Mouse (Mus musculus): ENCODE data around the gene Ccp110. TPM values are rescaled to one million over a fixed set of nuclear protein-coding genes. Genes with fewer than 3 reads are reported as not detected.

The Ccp110 gene
- polyA plus RNA-seq (2014; fragmentation: Illumina TruSeq; extraction: RNeasy Lipid Tissue Mini Kit (QIAGEN cat#74804)), result 34.5 TPM

DNA sequence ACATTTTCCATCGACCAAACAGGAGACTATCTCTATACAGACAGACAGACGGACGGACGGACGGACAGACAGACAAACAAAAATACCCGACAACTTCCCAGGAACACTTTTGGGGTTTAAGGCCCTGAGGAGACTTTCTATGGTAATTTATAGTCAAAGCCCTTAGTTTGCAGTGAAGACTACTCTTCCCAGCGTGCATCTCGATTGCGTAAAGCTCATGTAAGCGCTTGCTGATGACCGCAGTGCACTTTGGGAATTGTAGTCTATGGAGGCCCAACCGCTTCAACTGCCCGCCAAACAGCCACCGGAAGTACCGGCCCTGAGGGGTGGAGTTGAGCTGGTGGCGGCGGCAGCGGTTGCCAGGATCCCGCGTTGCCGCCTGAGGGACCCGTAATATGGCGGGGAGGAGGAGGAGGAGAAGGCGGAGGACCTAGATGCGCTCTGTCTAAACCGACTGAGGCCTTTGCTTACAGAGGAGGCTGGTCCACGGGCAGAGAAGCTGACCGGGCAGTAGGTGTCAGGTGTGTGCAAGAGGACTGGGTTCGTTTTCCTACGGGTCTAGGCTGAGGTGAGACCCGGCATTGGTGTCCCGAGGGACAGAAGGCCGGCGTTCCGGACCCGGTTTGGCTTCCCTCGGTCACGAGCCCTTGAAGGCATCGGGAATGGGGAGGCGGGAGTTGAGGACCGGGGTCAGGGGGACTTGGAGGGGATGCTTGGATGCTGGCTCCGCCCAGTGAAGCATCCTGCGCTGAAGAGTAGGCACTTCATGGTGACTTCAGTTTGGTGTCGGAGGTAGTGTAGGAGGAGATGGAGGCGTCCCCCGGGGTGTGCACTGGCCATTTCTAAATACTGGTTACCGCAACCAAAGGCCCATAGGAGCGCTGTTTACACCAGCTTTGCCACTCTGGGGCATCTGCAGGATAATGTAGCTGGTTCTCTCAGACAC, at the start of gene Ccp110:
TSS of gene Ccp110 (plus strand) at position 325 of the 946 bp plus-strand sequence.

GRCm38 (mm10) chr7:118705101-118705961, 7.0 kb upstream of the Ccp110 start, which contains the start of gene Gde1:
TSS of gene Gde1 (minus strand) at chr7:118705778.

DNA sequence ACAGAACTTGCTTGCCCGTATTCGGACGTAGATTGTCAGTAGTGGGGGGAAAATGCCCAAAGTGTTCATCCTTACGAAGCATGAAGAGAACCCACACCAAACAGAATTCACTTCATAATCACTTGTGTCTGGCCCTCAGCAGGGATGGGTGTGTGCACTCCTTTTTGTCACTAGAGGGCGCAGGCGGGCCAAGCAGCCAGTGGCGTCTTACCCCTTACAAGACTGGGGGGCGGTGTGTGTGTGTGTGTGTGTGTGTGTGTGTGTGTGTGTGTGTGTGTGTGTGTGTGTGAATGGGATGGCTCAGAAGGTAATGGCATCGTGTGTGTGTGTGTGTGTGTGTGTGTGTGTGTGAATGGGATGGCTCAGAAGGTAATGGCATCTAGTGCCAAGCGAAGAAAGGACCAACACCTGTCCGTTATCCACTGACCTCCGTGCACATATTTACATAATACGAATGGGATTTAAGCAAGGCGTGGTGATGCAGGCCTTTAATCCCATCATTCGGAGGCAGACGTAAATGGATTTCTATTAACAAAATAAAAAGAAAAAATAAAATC, 27.7 kb downstream of the Ccp110 start, which contains the start of gene Vps35l:
TSS of gene Vps35l (plus strand) at position 252 of the 557 bp plus-strand sequence.

Other genes with a start within 250 kb of the Ccp110 start
- 51.4 TPM for gene Itpripl2, start 220.6 kb upstream of the Ccp110 start, polyA plus RNA-seq (2014; fragmentation: Illumina TruSeq; extraction: RNeasy Lipid Tissue Mini Kit (QIAGEN cat#74804))
- 5.3 TPM for gene Coq7, start 179.2 kb upstream of the Ccp110 start, polyA plus RNA-seq (2014; fragmentation: Illumina TruSeq; extraction: RNeasy Lipid Tissue Mini Kit (QIAGEN cat#74804))
- gene Tmc7, start 127.8 kb upstream of the Ccp110 start, polyA plus RNA-seq (2014; fragmentation: Illumina TruSeq; extraction: RNeasy Lipid Tissue Mini Kit (QIAGEN cat#74804)), result 0.63 TPM
- gene Tmc5, start 115.3 kb upstream of the Ccp110 start, polyA plus RNA-seq (2014; fragmentation: Illumina TruSeq; extraction: RNeasy Lipid Tissue Mini Kit (QIAGEN cat#74804)), result 5.6 TPM
- 93.6 TPM for gene Gde1, start 6.8 kb upstream of the Ccp110 start, polyA plus RNA-seq (2014; fragmentation: Illumina TruSeq; extraction: RNeasy Lipid Tissue Mini Kit (QIAGEN cat#74804))
- gene Vps35l, start 27.7 kb downstream of the Ccp110 start, polyA plus RNA-seq (2014; fragmentation: Illumina TruSeq; extraction: RNeasy Lipid Tissue Mini Kit (QIAGEN cat#74804)), result 16.9 TPM
- 2.9 TPM for gene Iqck, start 143.2 kb downstream of the Ccp110 start, polyA plus RNA-seq (2014; fragmentation: Illumina TruSeq; extraction: RNeasy Lipid Tissue Mini Kit (QIAGEN cat#74804))
- gene Knop1, start 143.7 kb downstream of the Ccp110 start, polyA plus RNA-seq (2014; fragmentation: Illumina TruSeq; extraction: RNeasy Lipid Tissue Mini Kit (QIAGEN cat#74804)), result 71.2 TPM